Mouse (Mus musculus) neural tube, embryonic 11.5 days (tissue): ENCODE measurements around the gene Serpinb5. TPM values are rescaled to one million over a fixed set of nuclear protein-coding genes. Genes with fewer than 3 reads are reported as not detected.

ENCODE experiments used
- ATAC-seq: fragments of 200-750 bp; cut with Nextera tagmentation; 2 replicates; pipeline ENCODE4 v1.8.0; 2017; ENCODE audit warnings: moderate number of reproducible peaks, mild to moderate bottlenecking, moderate TSS enrichment, moderate library complexity; ENCODE audit not compliant: insufficient read depth, low FRiP score, low TSS enrichment
- DNase-seq: peaks from one replicate; pipeline ENCODE4 v3.0.0-alpha.2; 2015; ENCODE audit warnings: low spot score
- H3K27ac ChIP-seq: fragments of 300-500 bp; sonication (generic); 2 replicates; pipeline ENCODE4 v1.5.1; 2014; ENCODE audit warnings: low read depth, mild to moderate bottlenecking, low read length
- H3K27me3 ChIP-seq: fragments of 300-500 bp; sonication (generic); 2 replicates; pipeline ENCODE4 v1.6.1; 2014; ENCODE audit warnings: mild to moderate bottlenecking, low read length, mixed read lengths; ENCODE audit not compliant: control insufficient read depth, insufficient read depth
- H3K36me3 ChIP-seq: fragments of 300-500 bp; sonication (generic); 2 replicates; pipeline ENCODE4 v1.6.1; 2014; ENCODE audit warnings: mild to moderate bottlenecking, low read length, moderate library complexity, mixed read lengths; ENCODE audit not compliant: control insufficient read depth, insufficient read depth
- H3K4me1 ChIP-seq: fragments of 300-500 bp; sonication (generic); 2 replicates; pipeline ENCODE4 v1.6.1; 2014; ENCODE audit warnings: low read length, mixed read lengths; ENCODE audit not compliant: control insufficient read depth, insufficient read depth
- H3K4me2 ChIP-seq: fragments of 300-500 bp; sonication (generic); 2 replicates; pipeline ENCODE4 v1.6.1; 2014; ENCODE audit warnings: low read depth, mild to moderate bottlenecking, moderate library complexity
- H3K4me3 ChIP-seq: fragments of 300-500 bp; sonication (generic); 2 replicates; pipeline ENCODE4 v1.5.1; 2014; ENCODE audit warnings: low read depth, low read length
- H3K9ac ChIP-seq: fragments of 300-500 bp; sonication (generic); 2 replicates; pipeline ENCODE4 v1.6.1; 2014; ENCODE audit warnings: mild to moderate bottlenecking, low read length
- H3K9me3 ChIP-seq: fragments of 300-500 bp; sonication (generic); 2 replicates; pipeline ENCODE4 v1.6.1; 2016; ENCODE audit warnings: low read length; ENCODE audit not compliant: control insufficient read depth
- WGBS: fragments of 180-500 bp; shearing (Covaris S2); extraction: QIAGEN DNeasy Blood & Tissue Kit; methylation state at CpG from one replicate; pipeline ENCODE4 v1.1.7; 2014; 5-methylcytosine and 5-hydroxymethylcytosine counted together
- polyA plus RNA-seq: library from polyadenylated mRNA; unstranded; fragments of >200 nt; fragmentation: Nextera tagmentation; extraction: Ambion mirVana; gene quantifications from 2 replicates; pipeline ENCODE4 v1.2.1, GENCODE M21; 2014

Serpinb5 gene
- not detected in 2 replicates for polyA plus RNA-seq

DNA sequence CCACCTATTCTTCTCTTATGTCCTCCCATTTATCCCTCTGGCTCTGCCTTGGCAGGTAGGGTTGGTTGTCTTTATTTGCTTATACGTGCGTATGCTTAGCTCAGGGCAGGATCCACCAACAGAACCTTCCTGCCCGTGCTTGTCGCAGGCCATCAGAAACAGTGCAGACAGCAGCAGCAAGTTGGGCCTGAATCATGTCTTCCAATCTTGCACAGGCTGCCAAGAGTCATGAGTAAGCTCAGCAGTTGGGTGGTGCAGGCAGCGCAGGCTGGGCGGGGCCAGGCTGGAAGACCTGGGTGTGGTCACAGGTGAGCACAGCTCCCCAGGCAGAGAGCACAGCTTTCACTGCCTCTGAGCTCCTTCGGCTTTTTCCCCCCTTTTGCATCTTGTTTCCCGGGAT lies at the start of gene Serpinb5:
Gene Serpinb5 (plus strand): TSS at position 327 of the 400 bp plus-strand sequence.
- Histone ChIP-seq H3K9me3 (no peaks in the 10 kb centered on the region), H3K27me3 (no peaks in the 10 kb centered on the region), H3K4me1 (no peaks in the 10 kb centered on the region), H3K4me3 (no peak within 1 kb of the TSS), H3K9ac (no peak within 1 kb of the TSS), H3K36me3 (no peaks in the 10 kb centered on the region), H3K4me2 (no peak within 1 kb of the TSS), H3K27ac (no peak within 1 kb of the TSS)
- DNase-seq = no peak
- no peak for ATAC-seq
- WGBS = 69% methylated on average over 8 of the region's 8 CpGs

DNA sequence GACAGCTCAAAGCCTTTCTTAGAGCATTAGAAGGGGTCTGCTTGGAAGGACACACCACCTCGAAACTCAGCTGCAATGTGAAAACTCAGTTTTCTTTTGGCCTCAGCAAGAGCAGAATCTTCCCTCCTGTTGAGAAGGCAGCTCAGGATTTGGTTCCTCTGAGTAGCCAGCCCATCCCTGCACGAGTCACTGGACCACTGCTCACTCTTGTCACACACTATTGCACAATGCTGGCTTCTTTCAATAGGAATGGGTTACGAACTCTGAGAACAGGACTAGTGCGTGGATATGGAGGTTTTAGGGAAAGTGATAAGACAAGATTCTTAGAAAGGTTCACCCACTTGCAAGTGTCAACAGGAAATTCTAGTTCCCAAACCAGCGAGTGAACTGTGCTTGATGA lies 46.1 kb upstream of the Serpinb5 start:
- Histone ChIP-seq H3K4me2 (no peak overlapping the region), H3K27me3 (no peaks in the 10 kb centered on the region), H3K27ac (no peak overlapping the region), H3K9ac (no peak overlapping the region), H3K9me3 (no peaks in the 10 kb centered on the region), H3K4me1 (no peaks in the 10 kb centered on the region), H3K4me3 (no peak overlapping the region), H3K36me3 (no peaks in the 10 kb centered on the region)
- WGBS = 82% methylated on average over 5 of the region's 5 CpGs
- no peak for DNase-seq
- no peak for ATAC-seq

DNA sequence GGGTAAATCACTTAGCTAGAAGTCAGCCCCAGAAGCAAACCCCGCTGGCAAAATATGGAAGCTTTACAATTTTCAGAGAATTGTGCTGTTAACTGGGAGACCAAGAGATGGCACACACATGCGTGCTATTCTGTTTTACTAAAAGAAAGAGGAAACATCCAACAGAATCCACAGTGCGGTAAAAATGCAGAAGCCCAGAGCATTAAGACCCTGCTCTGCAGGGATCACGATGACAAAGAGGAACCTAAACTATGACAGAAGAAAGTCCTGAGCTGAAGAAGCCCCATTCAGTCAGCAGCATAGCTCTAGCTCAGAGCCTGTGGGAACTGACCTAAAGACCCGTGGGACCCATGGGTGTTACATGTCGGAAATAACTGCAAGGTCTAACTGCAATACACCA lies 45.7 kb upstream of the Serpinb5 start:
- Histone ChIP-seq H3K4me2 (no peak overlapping the region), H3K4me1 (no peaks in the 10 kb centered on the region), H3K27ac (no peak overlapping the region), H3K36me3 (no peaks in the 10 kb centered on the region), H3K4me3 (no peak overlapping the region), H3K27me3 (no peaks in the 10 kb centered on the region), H3K9ac (no peak overlapping the region), H3K9me3 (no peaks in the 10 kb centered on the region)
- WGBS = 84% methylated on average over 6 of the region's 6 CpGs
- ATAC-seq (no peak), DNase-seq (no peak)

DNA sequence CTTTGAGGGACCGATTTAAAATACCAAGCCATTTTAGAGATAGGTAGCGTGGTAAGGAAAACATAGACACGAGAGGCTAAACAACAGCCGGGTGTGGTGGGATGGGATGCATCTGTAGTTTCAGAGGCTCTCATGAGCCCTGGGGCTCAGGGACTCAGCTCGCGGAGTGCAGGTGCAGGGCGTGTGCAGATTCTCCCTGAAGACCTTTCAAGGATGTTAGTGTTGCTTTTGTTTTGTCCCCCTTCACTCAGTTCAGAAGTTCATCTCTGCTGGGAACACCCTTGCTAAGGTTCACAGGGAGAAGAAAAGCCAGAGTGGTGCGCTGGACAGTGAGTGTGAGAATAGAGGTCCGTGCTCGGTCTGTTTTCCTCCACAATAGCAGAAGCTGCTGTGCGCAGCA lies 44.2 kb upstream of the Serpinb5 start:
- Histone ChIP-seq H3K9me3 (no peaks in the 10 kb centered on the region), H3K36me3 (no peaks in the 10 kb centered on the region), H3K4me1 (no peaks in the 10 kb centered on the region), H3K27me3 (no peaks in the 10 kb centered on the region), H3K27ac (no peak overlapping the region), H3K4me3 (no peak overlapping the region), H3K9ac (no peak overlapping the region), H3K4me2 (no peak overlapping the region)
- no peak for DNase-seq
- 87% methylated on average over 11 of the region's 11 CpGs for WGBS
- no peak for ATAC-seq

DNA sequence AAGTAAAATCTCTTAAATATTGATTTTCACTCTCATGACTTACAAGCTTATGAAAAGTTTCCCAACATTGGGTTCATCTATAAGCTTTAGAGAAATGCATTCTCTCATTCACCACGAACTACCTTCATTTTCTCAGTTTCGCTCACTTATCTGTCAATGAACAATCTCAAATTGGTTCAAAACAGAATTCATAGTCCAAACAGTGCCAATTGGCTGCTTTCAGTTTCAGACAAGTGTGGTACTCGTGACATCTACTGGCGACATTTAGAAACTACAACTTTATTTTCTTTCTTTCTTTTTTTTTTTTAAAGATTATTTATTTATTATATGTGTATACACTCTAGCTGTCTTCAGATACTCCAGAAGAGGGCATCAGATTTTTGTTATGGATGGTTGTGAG lies 42.6 kb upstream of the Serpinb5 start:
- H3K36me3 ChIP-seq = no peaks in the 10 kb centered on the region
- H3K9me3 ChIP-seq = no peaks in the 10 kb centered on the region
- no peak overlapping the region for H3K4me2 ChIP-seq
- no peak overlapping the region for H3K9ac ChIP-seq
- H3K27me3 ChIP-seq = no peaks in the 10 kb centered on the region
- DNase-seq (no peak), ATAC-seq (no peak)
- WGBS = 34% methylated on average over 4 of the region's 4 CpGs
- no peak overlapping the region for H3K4me3 ChIP-seq
- no peaks in the 10 kb centered on the region for H3K4me1 ChIP-seq
- H3K27ac ChIP-seq = no peak overlapping the region

DNA sequence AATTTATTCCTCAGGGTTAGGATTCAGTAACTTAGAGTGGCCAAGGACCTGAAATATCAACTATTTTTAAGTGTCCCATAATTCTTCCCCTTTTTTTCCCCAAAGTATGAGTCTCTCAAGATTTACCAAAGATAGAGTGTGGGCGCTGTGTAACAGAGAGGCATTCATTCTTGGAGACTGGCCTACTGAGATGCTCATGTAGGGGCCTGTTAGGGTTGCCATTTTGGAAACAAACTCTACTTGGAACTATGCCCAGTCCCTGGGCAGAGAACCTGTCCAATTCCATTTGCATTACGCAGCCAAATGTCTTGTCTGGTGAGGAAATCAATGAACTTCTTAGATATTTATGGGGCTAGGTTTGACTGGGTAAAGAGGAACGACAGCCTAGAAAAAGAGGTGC lies 38.7 kb upstream of the Serpinb5 start:
- no peaks in the 10 kb centered on the region for H3K9me3 ChIP-seq
- H3K27ac ChIP-seq = no peak overlapping the region
- no peaks in the 10 kb centered on the region for H3K4me1 ChIP-seq
- H3K27me3 ChIP-seq = no peaks in the 10 kb centered on the region
- DNase-seq (no peak), ATAC-seq (no peak)
- no peaks in the 10 kb centered on the region for H3K36me3 ChIP-seq
- H3K4me2 ChIP-seq = no peak overlapping the region
- H3K4me3 ChIP-seq = no peak overlapping the region
- 85% methylated on average over 3 of the region's 3 CpGs for WGBS
- no peak overlapping the region for H3K9ac ChIP-seq

DNA sequence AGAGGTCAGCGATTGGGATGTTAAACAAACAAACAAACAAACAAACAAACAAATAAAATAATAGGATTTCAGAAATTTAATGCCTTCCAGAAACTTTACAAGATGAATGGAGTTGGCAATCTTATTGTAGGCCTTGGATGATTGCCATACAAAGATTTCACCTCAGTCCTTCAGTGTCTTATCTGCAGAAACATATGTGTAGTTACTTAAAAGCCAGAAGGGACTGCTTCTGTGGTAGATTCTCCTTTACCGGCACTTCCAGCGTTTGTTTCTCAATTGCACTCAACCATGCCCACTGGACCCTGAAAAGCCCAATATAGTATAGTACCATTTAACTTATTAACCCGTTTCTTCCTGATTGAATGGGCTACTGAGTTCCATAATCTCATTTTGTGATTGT lies 32.2 kb upstream of the Serpinb5 start:
- Histone ChIP-seq H3K9me3 (no peaks in the 10 kb centered on the region), H3K9ac (no peak overlapping the region), H3K4me2 (no peak overlapping the region), H3K27ac (no peak overlapping the region), H3K36me3 (no peaks in the 10 kb centered on the region), H3K4me1 (no peaks in the 10 kb centered on the region), H3K4me3 (no peak overlapping the region), H3K27me3 (no peaks in the 10 kb centered on the region)
- DNase-seq (no peak), ATAC-seq (no peak)
- WGBS = 73% methylated on average over 4 of the region's 4 CpGs

DNA sequence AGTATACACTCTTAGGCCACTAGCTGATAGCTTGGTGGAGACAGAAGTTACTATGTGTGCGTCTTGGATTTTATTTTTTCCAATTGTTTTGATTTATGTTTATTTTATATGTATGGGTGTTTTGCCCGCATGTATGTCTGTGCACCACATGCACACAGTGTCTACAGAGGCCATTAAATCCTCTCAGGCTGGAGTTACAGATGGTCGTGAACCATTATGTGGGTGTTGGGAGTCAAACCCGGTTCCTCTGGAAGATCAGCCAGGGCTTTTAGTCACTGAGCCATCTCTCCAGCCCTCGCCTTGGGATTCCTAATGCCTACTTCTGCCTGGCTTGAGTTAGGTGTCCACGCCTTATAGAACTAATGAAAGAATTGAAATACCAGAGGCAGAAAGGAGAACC lies 4.6 kb downstream of the Serpinb5 start:
- ATAC-seq (no peak), DNase-seq (no peak)
- Histone ChIP-seq H3K27me3 (no peaks in the 10 kb centered on the region), H3K4me1 (no peaks in the 10 kb centered on the region), H3K9ac (no peak overlapping the region), H3K9me3 (no peaks in the 10 kb centered on the region), H3K27ac (no peak overlapping the region), H3K4me2 (no peak overlapping the region), H3K4me3 (no peak overlapping the region), H3K36me3 (no peaks in the 10 kb centered on the region)
- 89% methylated on average over 6 of the region's 6 CpGs for WGBS

DNA sequence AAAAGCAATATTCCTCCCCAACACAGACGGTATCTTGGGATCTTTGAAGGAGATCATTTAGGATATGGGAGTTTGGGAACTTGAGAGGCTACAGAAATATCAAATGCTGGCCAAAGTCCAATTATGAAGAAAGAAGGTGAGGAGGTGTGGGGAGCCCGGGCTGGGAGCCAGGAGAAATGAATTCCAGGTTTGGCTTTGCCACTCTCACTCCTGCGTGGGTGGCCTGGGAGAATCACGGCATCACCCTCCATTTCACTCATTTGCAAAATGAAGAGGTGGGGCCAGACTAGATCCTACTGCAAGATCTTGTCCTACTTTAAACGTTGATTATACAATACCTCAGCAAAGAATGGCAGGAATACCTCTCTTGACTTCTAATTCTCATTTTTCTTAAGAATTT lies 5.1 kb downstream of the Serpinb5 start:
- H3K9me3 ChIP-seq = no peaks in the 10 kb centered on the region
- ATAC-seq = no peak
- whole genome bisulfite sequencing = 82% methylated on average over 5 of the region's 5 CpGs
- no peaks in the 10 kb centered on the region for H3K36me3 ChIP-seq
- H3K4me1 ChIP-seq = no peaks in the 10 kb centered on the region
- no peak overlapping the region for H3K27ac ChIP-seq
- H3K4me3 ChIP-seq = no peak overlapping the region
- H3K9ac ChIP-seq = no peak overlapping the region
- no peak overlapping the region for H3K4me2 ChIP-seq
- no peak for DNase-seq
- no peaks in the 10 kb centered on the region for H3K27me3 ChIP-seq
